Mouse (Mus musculus) v-Abl transformed pro-B cells (cell line): ENCODE measurements around the gene Gchfr.

Source experiments
- in situ Hi-C, 2 experiments: fragments of 400-800 bp; cut with MboI; formaldehyde crosslinking; loops; one replicate each; pipeline ENCODE4 v1.15.1; 2025; ENCODE audit not compliant: unreplicated experiment in 2 of 2

The Gchfr gene

GRCm38 (mm10) chr2:119166901-119167865, at the start of gene Gchfr:
Gchfr (plus strand) TSS chr2:119167773.
- in situ Hi-C loops: no loop called here

- in situ Hi-C loops: no loop called here
Measured at GRCm38 (mm10) chr2:119136346-119136898, 31.2 kb upstream of the Gchfr start.

- in situ Hi-C loops: no loop called here
Measured at GRCm38 (mm10) chr2:119145199-119145598, 22.4 kb upstream of the Gchfr start.

- in situ Hi-C loops: no loop called here
Measured at GRCm38 (mm10) chr2:119146435-119146834, 21.1 kb upstream of the Gchfr start.

GRCm38 (mm10) chr2:119147160-119147678, 20.4 kb upstream of the Gchfr start:
- in situ Hi-C loops: no loop called here

GRCm38 (mm10) chr2:119147775-119148174, 19.8 kb upstream of the Gchfr start:
- in situ Hi-C loops: no loop called here

GRCm38 (mm10) chr2:119152255-119152654, 15.3 kb upstream of the Gchfr start:
- in situ Hi-C loops: loop anchor here (5.0 kb wide), 1 partner anchor 35 kb away; no protein-coding TSS in a partner anchor

GRCm38 (mm10) chr2:119154683-119155082, 12.9 kb upstream of the Gchfr start:
- in situ Hi-C loops: loop anchor here (5.0 kb wide), 1 partner anchor 33 kb away; no protein-coding TSS in a partner anchor

- in situ Hi-C loops: no loop called here
Measured at GRCm38 (mm10) chr2:119155388-119155787, 12.2 kb upstream of the Gchfr start.

- in situ Hi-C loops: no loop called here
Measured at GRCm38 (mm10) chr2:119156081-119156680, 11.4 kb upstream of the Gchfr start.

GRCm38 (mm10) chr2:119156681-119157572, 10.6 kb upstream of the Gchfr start, which contains the start of gene Rmdn3:
Rmdn3 (minus strand) TSS chr2:119157034.
- in situ Hi-C loops: no loop called here

GRCm38 (mm10) chr2:119157836-119158235, 9.7 kb upstream of the Gchfr start:
- in situ Hi-C loops: no loop called here

- in situ Hi-C loops: no loop called here
Measured at GRCm38 (mm10) chr2:119161247-119161646, 6.3 kb upstream of the Gchfr start.

- in situ Hi-C loops: no loop called here
Measured at GRCm38 (mm10) chr2:119163135-119163534, 4.4 kb upstream of the Gchfr start.

GRCm38 (mm10) chr2:119163999-119164398, 3.6 kb upstream of the Gchfr start:
- in situ Hi-C loops: no loop called here

GRCm38 (mm10) chr2:119165401-119165800, 2.2 kb upstream of the Gchfr start:
- in situ Hi-C loops: no loop called here

- in situ Hi-C loops: no loop called here
Measured at GRCm38 (mm10) chr2:119167866-119168256, 288 bp downstream of the Gchfr start.

GRCm38 (mm10) chr2:119170282-119170681, 2.7 kb downstream of the Gchfr start:
- in situ Hi-C loops: no loop called here

GRCm38 (mm10) chr2:119171574-119171973, 4.0 kb downstream of the Gchfr start:
- in situ Hi-C loops: no loop called here

- in situ Hi-C loops: no loop called here
Measured at GRCm38 (mm10) chr2:119172446-119172845, 4.9 kb downstream of the Gchfr start.
